Mouse (Mus musculus) limb, embryonic 13.5 days (tissue): ENCODE data around the gene Ager. TPM values are rescaled to one million over a fixed set of nuclear protein-coding genes. Genes with fewer than 3 reads are reported as not detected.

Source experiments
- ATAC-seq: fragments of 200-750 bp; cut with Nextera tagmentation; 2 replicates; pipeline ENCODE4 v1.8.0; 2017; ENCODE audit warnings: low read depth, moderate number of reproducible peaks, moderate TSS enrichment; ENCODE audit not compliant: low FRiP score
- H3K27ac ChIP-seq: fragments of 300-500 bp; sonication (generic); 2 replicates; pipeline ENCODE4 v1.5.1; 2015; ENCODE audit warnings: inconsistent platforms, mild to moderate bottlenecking, moderate library complexity
- H3K27me3 ChIP-seq: fragments of 300-500 bp; sonication (generic); 2 replicates; pipeline ENCODE4 v1.6.1; 2015; ENCODE audit warnings: mild to moderate bottlenecking, inconsistent platforms
- H3K36me3 ChIP-seq: fragments of 300-500 bp; sonication (generic); 2 replicates; pipeline ENCODE4 v1.6.1; 2015; ENCODE audit warnings: inconsistent platforms, mild to moderate bottlenecking, moderate library complexity
- H3K4me1 ChIP-seq: fragments of 300-500 bp; sonication (generic); 2 replicates; pipeline ENCODE4 v1.6.1; 2015; ENCODE audit warnings: inconsistent platforms
- H3K4me2 ChIP-seq: fragments of 300-500 bp; sonication (generic); replicated peaks from 2 replicates; pipeline ENCODE4 v1.6.1; 2015; ENCODE audit warnings: inconsistent platforms, mild to moderate bottlenecking, moderate library complexity
- H3K4me3 ChIP-seq: fragments of 300-500 bp; sonication (generic); 2 replicates; pipeline ENCODE4 v1.5.1; 2015; ENCODE audit warnings: moderate library complexity, mild to moderate bottlenecking, inconsistent platforms
- H3K9ac ChIP-seq: fragments of 300-500 bp; sonication (generic); 2 replicates; pipeline ENCODE4 v1.6.1; 2015; ENCODE audit warnings: mild to moderate bottlenecking, inconsistent platforms
- H3K9me3 ChIP-seq: fragments of 300-500 bp; sonication (generic); 2 replicates; pipeline ENCODE4 v1.6.1; 2016; ENCODE audit warnings: inconsistent platforms
- WGBS: fragments of 180-500 bp; shearing (Covaris S2); methylation state at CpG from one replicate; pipeline ENCODE4 v1.1.7; 2015; 5-methylcytosine and 5-hydroxymethylcytosine counted together
- polyA plus RNA-seq: library from polyadenylated mRNA; unstranded; fragments of >200 nt; fragmentation: Nextera tagmentation; extraction: Ambion mirVana; gene quantifications from 2 replicates; pipeline ENCODE4 v1.2.1, GENCODE M21; 2015

The Ager gene
- 3.5 TPM in 2 replicates for polyA plus RNA-seq

- peaks cover 56% of the 10 kb centered on the region for H3K4me1 ChIP-seq
- H3K36me3 ChIP-seq: peaks cover 51% of the 10 kb centered on the region
- no peaks in the 10 kb centered on the region for H3K27me3 ChIP-seq
- ATAC-seq: no peak
- H3K27ac ChIP-seq: no peak within 1 kb of the TSS
- no peak within 1 kb of the TSS for H3K9ac ChIP-seq
- no peaks in the 10 kb centered on the region for H3K9me3 ChIP-seq
- 0 out of 2 replicates have a peak within 1 kb of the TSS, but pooled peaks have one; percentile 7 for H3K4me2 ChIP-seq
- no peak within 1 kb of the TSS for H3K4me3 ChIP-seq
- 22% methylated on average over 6 of the region's 6 CpGs for WGBS
Observed at GRCm38 (mm10) chr17:34597566-34598095, at the start of gene Ager. TSS of gene Ager (plus strand) at chr17:34597862.

GRCm38 (mm10) chr17:34549156-34549555 is 48.5 kb upstream of the Ager start:
- no peak overlapping the region for H3K4me2 ChIP-seq
- no peaks in the 10 kb centered on the region for H3K36me3 ChIP-seq
- WGBS: 89% methylated on average over 3 of the region's 3 CpGs
- H3K27me3 ChIP-seq: no peaks in the 10 kb centered on the region
- H3K27ac ChIP-seq: no peak overlapping the region
- H3K4me3 ChIP-seq: no peak overlapping the region
- H3K9me3 ChIP-seq: no peaks in the 10 kb centered on the region
- no peak for ATAC-seq
- no peaks in the 10 kb centered on the region for H3K4me1 ChIP-seq
- no peak overlapping the region for H3K9ac ChIP-seq

GRCm38 (mm10) chr17:34549843-34550242 is 47.8 kb upstream of the Ager start:
- WGBS: 83% methylated on average over 2 of the region's 2 CpGs
- no peaks in the 10 kb centered on the region for H3K4me1 ChIP-seq

GRCm38 (mm10) chr17:34555483-34555882 is 42.2 kb upstream of the Ager start:
- Histone ChIP-seq H3K4me3 (no peak overlapping the region), H3K36me3 (no peaks in the 10 kb centered on the region), H3K27ac (no peak overlapping the region), H3K9me3 (no peaks in the 10 kb centered on the region), H3K4me2 (no peak overlapping the region), H3K4me1 (no peaks in the 10 kb centered on the region), H3K27me3 (no peaks in the 10 kb centered on the region), H3K9ac (no peak overlapping the region)
- WGBS: 14% methylated on average over 5 of the region's 5 CpGs
- ATAC-seq: no peak

More at GRCm38 (mm10) chr17:34549843-34550242, 47.8 kb upstream of the Ager start:
- H3K4me3 ChIP-seq: no peak overlapping the region
- no peaks in the 10 kb centered on the region for H3K9me3 ChIP-seq
- H3K4me2 ChIP-seq: no peak overlapping the region
- no peak overlapping the region for H3K9ac ChIP-seq
- H3K27me3 ChIP-seq: no peaks in the 10 kb centered on the region
- no peaks in the 10 kb centered on the region for H3K36me3 ChIP-seq
- H3K27ac ChIP-seq: no peak overlapping the region
- no peak for ATAC-seq

- no peak for ATAC-seq
- Histone ChIP-seq H3K4me2 (no peak overlapping the region), H3K9me3 (no peaks in the 10 kb centered on the region), H3K27ac (no peak overlapping the region), H3K27me3 (no peaks in the 10 kb centered on the region), H3K4me1 (no peaks in the 10 kb centered on the region), H3K4me3 (no peak overlapping the region), H3K9ac (no peak overlapping the region), H3K36me3 (no peaks in the 10 kb centered on the region)
- 88% methylated on average over 8 of the region's 8 CpGs for WGBS
Observed at GRCm38 (mm10) chr17:34556406-34556805, 41.3 kb upstream of the Ager start.

- Histone ChIP-seq H3K36me3 (no peaks in the 10 kb centered on the region), H3K27me3 (no peaks in the 10 kb centered on the region), H3K9ac (no peak overlapping the region), H3K4me3 (no peak overlapping the region), H3K27ac (no peak overlapping the region), H3K4me1 (no peaks in the 10 kb centered on the region), H3K9me3 (no peaks in the 10 kb centered on the region), H3K4me2 (no peak overlapping the region)
- ATAC-seq: no peak
- 40% methylated on average over 11 of the region's 11 CpGs for WGBS
Observed at GRCm38 (mm10) chr17:34557411-34557810, 40.3 kb upstream of the Ager start.

GRCm38 (mm10) chr17:34559116-34559515 is 38.5 kb upstream of the Ager start:
- Histone ChIP-seq H3K9ac (no peak overlapping the region), H3K4me2 (no peak overlapping the region), H3K27me3 (no peaks in the 10 kb centered on the region), H3K27ac (no peak overlapping the region), H3K36me3 (no peaks in the 10 kb centered on the region), H3K9me3 (no peaks in the 10 kb centered on the region), H3K4me1 (peaks cover 4% of the 10 kb centered on the region), H3K4me3 (no peak overlapping the region)
- no peak for ATAC-seq
- WGBS: 83% methylated on average over 7 of the region's 7 CpGs

GRCm38 (mm10) chr17:34559895-34560294 is 37.8 kb upstream of the Ager start:
- 23% methylated on average over 15 of the region's 15 CpGs for WGBS
- Histone ChIP-seq H3K9me3 (no peaks in the 10 kb centered on the region), H3K4me2 (no peak overlapping the region), H3K36me3 (no peaks in the 10 kb centered on the region), H3K9ac (no peak overlapping the region), H3K4me3 (no peak overlapping the region), H3K27me3 (no peaks in the 10 kb centered on the region), H3K27ac (no peak overlapping the region), H3K4me1 (peaks cover 12% of the 10 kb centered on the region)
- ATAC-seq: no peak

- no peak for ATAC-seq
- Histone ChIP-seq H3K9ac (no peak overlapping the region), H3K4me3 (no peak overlapping the region), H3K9me3 (no peaks in the 10 kb centered on the region), H3K27ac (no peak overlapping the region), H3K4me1 (peaks cover 16% of the 10 kb centered on the region), H3K27me3 (no peaks in the 10 kb centered on the region), H3K4me2 (no peak overlapping the region), H3K36me3 (no peaks in the 10 kb centered on the region)
- 91% methylated on average over 6 of the region's 6 CpGs for WGBS
Observed at GRCm38 (mm10) chr17:34560438-34560837, 37.2 kb upstream of the Ager start.

- ATAC-seq: no peak
- Histone ChIP-seq H3K9ac (no peak overlapping the region; the same call in 1 of the 2 replicates), H3K9me3 (no peaks in the 10 kb centered on the region), H3K36me3 (no peaks in the 10 kb centered on the region), H3K4me3 (no peak overlapping the region), H3K4me2 (peak overlapping the region; percentile 21; the same call in 1 of the 2 replicates), H3K4me1 (peaks cover 16% of the 10 kb centered on the region), H3K27ac (peak overlapping the region; percentile 22; the same call in 1 of the 2 replicates), H3K27me3 (no peaks in the 10 kb centered on the region)
- WGBS: 38% methylated on average over 8 of the region's 8 CpGs
Observed at GRCm38 (mm10) chr17:34561200-34561599, 36.5 kb upstream of the Ager start.

- no peaks in the 10 kb centered on the region for H3K9me3 ChIP-seq
- no peaks in the 10 kb centered on the region for H3K36me3 ChIP-seq
- H3K27me3 ChIP-seq: peaks cover 5% of the 10 kb centered on the region; the same call in 1 of the 2 replicates
- peaks cover 20% of the 10 kb centered on the region for H3K4me1 ChIP-seq
- no peak overlapping the region for H3K27ac ChIP-seq
- H3K4me3 ChIP-seq: no peak overlapping the region
- H3K9ac ChIP-seq: no peak overlapping the region
- H3K4me2 ChIP-seq: no peak overlapping the region
- 69% methylated on average over 3 of the region's 3 CpGs for WGBS
- no peak for ATAC-seq
Observed at GRCm38 (mm10) chr17:34562595-34562994, 35.1 kb upstream of the Ager start.

- 71% methylated on average over 11 of the region's 11 CpGs for WGBS
Observed at GRCm38 (mm10) chr17:34563354-34563753, 34.3 kb upstream of the Ager start.

GRCm38 (mm10) chr17:34564003-34564421 is 33.6 kb upstream of the Ager start, which contains the start of gene Notch4:
TSS of gene Notch4 (plus strand) at chr17:34564268.
- Histone ChIP-seq H3K27ac (peak within 1 kb of the TSS; percentile 12; the same call in 1 of the 2 replicates), H3K36me3 (no peaks in the 10 kb centered on the region), H3K4me3 (no peak within 1 kb of the TSS; the same call in 1 of the 2 replicates), H3K4me1 (peaks cover 20% of the 10 kb centered on the region), H3K9ac (0 out of 2 replicates have a peak within 1 kb of the TSS, but pooled peaks have one; percentile 39), H3K4me2 (peak within 1 kb of the TSS; percentile 30), H3K27me3 (peaks cover 10% of the 10 kb centered on the region; the same call in 1 of the 2 replicates), H3K9me3 (no peaks in the 10 kb centered on the region)
- WGBS: 7% methylated on average over 6 of the region's 6 CpGs
- ATAC-seq: peak; percentile 26; the same call in 1 of the 2 replicates

More at GRCm38 (mm10) chr17:34563354-34563753, 34.3 kb upstream of the Ager start:
- Histone ChIP-seq H3K27ac (no peak overlapping the region), H3K9me3 (no peaks in the 10 kb centered on the region), H3K9ac (no peak overlapping the region), H3K36me3 (no peaks in the 10 kb centered on the region), H3K4me1 (peaks cover 20% of the 10 kb centered on the region), H3K4me3 (no peak overlapping the region), H3K27me3 (peaks cover 7% of the 10 kb centered on the region; the same call in 1 of the 2 replicates), H3K4me2 (no peak overlapping the region)
- no peak for ATAC-seq
